Mouse (Mus musculus) adrenal gland, adult (tissue): Measurements from ENCODE around the gene Atp6v1f.

Experiments
- DNase-seq, 2 experiments: peaks; one replicate each; pipeline ENCODE4 v3.0.0; 2022 to 2023; ENCODE audit warnings: low spot score in 1 of 2; ENCODE audit not compliant: inconsistent age in 2 of 2

Gene Atp6v1f

DNA sequence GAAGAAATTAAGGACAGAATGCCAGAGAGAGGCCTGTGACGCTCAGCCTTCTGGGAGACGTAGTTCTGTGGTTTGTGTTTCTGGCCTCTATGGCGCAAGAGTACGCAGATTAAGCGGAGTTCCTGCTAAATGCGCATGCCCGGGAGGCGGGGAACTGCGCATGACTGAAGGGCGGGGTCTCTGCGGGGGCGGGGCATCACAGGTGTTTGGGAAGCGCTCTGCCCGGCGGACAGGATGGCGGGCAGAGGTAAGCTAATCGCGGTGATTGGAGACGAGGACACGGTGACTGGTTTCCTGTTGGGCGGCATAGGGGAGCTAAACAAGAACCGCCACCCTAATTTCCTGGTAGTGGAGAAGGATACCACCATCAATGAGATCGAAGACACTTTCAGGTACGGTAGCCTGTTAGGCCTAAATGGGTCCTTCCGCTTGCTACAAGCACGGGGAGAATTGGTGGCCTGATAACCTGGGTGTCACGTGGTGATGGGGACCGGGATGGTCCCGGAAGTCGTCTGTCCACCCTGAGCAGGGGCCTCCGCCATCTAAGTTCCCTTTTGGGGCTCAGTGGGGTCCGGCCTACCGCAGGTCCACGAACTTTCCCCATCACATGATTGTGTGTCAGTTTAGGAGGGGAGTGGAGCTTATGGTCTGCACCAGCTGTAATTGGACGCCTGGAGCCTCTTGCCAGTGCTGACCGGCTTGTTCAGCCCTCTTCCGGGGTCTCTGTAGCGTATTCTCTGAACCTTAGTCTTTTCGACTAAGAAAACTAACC lies at the start of gene Atp6v1f:
Atp6v1f (plus strand) TSS at position 136 of the 772 bp plus-strand sequence.
- DNase-seq = peak; percentile 93 to 98

DNA sequence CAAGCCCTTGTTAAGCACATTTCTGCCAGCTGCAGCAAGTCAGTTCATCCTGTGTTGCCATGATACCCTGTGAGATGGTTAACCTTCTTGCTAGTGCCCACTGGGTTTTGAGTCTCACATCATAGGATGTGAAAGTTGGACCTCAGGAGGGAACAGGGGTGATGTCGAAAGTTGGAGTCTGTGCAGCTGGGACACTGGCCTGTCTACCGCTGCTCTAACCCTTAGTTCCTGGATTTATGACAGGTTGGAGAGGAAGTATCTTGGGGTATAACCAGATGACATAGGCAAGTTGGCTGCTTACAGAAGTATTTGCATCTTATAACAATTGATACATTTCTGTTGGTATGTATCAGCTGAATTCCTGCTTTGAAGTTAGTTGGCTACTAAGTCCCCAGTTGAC lies 46.9 kb upstream of the Atp6v1f start:
- DNase-seq = no peak

DNA sequence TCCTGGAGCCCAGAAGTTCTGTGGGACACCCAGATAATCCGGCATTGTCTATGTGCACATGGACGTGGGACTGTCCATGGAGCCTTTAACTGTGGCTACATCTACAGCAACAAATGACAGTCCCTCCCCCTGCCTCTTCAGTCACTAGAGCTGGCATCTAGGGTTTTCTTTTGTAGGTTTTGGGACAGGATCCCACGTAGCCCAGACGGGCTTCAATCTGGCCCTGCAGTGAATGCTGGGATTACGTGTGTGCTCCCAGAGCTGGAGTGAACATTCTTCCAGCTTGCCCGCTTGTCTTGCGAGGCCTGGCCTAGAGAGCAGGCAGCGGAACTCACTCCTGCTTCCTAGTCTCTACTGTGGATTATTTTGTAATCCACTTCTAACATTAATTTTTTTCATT lies 42.4 kb upstream of the Atp6v1f start:
- no peak for DNase-seq

DNA sequence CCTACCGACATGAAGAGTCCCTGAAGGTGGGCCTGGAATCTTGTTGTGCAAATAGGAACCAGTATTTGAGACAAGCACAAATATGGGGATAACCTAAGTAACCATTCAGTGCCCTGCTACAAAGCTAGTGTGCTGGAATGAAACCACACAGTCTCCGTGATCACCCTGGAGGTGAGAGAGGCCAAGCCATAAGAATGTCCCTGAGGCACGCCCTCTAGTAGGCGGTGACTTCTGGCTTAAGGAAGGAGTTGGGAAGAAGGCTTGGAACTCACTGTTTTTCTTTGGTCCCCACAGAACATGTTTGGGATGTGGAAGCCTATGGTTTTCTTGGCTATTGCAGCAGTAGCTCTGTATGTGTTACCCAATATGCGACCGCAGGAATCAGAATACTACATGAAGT lies 41.2 kb upstream of the Atp6v1f start:
- DNase-seq = no peak

DNA sequence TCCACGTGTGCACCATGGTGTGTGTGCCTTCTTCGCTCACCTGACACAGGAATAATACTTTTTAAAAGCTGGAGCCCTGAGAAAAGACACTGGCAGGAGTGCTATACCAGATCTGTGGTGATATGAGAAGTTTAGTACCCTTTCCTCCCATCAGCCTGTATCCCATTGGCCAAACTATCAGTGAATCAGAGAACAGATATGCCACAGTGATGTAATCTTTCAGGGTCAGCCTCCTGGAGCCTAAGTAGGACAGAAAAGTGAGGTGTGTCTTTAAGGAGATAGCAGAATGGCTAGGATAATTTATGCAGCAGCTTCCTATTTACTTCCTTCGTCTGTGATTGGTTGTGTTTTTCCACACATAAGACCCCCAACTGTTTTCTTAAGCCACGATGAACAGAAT lies 39.3 kb upstream of the Atp6v1f start:
- peak; percentile 43 to 76 for DNase-seq

DNA sequence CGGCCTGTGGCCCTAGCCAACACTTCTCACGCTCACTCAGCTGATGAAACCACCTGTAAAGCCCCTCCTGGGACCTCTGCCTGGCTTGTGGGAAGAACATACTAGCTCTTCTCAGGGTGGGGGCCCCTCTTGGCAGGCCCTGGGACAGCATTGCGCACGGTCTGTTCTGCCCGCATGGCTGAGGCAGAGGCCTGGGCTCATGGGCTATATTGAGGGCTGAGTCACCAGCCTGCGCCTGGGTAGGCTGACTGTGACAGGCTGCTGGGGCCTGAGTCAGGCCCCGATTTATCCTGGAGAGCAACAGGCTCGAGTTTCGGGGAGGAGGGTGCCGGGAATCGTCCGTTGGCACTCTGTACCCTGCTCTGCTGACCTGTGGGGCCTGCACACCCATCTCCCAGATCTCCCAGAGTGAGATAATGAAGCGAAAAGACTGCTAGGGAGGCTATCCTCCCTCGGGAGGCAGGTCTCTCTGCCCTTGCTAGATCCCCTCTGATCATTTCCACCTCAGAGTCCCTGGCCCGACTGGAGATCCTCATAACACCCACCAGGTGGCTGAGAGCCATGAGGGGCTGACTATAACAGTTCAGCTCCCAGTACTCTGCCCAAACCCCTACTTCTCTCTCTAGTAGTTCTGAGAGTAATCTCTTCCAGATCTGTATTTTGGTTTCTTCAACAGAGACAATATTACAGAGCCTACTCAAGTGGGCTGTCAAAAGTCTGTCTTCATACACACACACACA lies 36.7 kb upstream of the Atp6v1f start:
- DNase-seq = no peak

DNA sequence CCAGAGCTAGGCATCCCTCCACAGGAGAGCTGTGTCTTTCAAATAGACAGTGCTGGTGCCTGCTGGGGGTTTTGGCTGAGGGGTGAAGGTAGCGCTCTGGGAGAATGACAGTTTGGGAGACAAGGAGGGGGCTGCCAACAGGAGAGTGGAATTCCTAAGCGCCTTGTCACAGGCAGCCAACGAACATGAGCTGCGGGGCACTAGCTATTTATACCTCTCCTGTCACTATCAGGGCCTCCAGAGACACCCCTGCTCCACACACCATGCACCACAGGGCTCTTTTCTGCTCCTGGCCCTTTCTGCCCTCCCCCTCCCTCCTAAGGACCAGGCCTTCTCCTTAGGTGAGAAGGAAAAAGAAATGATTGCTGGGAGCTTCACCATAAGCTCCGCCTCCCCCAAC lies 36.0 kb upstream of the Atp6v1f start:
- DNase-seq = no peak

DNA sequence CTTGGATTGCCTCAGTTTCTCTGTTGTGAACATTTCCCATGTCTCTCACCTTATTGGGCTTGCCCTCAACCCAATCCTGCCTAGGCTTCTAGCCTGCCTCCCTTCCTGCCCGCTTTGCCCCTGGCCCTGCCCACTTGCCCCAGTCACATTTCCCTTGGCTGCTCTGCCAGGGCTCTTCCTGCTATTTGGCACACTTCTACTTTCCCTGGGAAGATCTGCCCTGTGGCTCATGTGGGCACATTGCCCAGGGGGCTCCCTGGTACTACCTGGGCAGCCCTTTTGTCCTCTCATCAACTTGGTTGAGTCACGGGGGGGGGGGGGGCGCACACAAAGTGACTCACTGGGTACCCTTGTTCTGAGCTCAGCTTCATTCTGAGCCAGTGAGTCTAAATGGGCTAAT lies 35.4 kb upstream of the Atp6v1f start:
- no peak for DNase-seq

DNA sequence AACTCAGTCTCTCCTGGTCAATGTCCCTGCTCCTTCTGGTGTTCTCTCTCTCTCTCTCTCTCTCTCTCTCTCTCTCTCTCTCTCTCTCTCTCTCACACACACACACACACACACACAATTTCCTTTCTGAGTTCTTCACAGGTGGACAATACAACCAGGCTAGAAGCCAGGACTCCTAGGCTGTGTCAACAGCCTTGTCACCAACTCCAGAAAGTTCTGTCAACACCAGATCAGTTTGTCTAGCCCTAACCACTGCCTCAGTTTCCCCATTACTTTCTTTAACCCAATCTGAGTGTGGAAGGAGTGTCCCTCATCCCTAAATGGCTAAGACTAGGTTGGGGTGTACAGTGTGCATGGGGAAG lies 34.9 kb upstream of the Atp6v1f start:
- no peak for DNase-seq

DNA sequence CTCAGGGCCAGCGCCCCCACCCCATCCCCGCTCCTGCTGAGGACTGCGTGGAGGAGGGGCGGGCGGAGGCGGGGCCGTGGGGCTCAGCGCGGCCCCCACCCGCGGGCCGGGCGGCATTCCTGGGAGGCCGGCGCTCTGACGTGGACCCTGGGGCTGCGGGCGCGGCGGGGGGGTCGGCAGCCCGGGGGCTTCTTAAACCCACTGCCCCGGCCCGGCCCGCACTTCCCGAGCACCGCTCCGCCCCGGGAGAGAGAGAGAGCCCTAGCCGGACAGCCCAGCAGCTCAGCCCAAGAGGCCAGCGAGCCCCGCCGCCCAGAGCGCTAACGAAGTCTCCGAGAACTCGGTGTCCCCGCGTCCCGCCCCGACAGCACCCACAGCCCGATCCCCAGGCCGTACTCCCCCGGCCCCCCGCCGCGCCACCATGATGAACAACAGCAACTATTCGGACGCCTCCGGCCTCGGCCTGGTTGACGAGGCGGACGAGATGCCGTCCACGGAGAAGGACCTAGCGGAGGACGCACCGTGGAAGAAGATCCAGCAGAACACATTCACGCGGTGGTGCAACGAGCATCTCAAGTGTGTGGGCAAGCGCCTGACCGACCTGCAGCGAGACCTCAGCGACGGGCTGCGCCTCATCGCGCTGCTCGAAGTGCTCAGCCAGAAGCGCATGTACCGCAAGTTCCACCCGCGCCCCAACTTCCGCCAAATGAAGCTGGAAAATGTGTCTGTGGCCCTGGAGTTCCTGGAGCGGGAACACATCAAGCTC lies 34.3 kb upstream of the Atp6v1f start, which contains the start of gene Flnc:
Flnc (plus strand) TSS at position 219 of the 766 bp plus-strand sequence.
- DNase-seq = peak; percentile 44 to 71

DNA sequence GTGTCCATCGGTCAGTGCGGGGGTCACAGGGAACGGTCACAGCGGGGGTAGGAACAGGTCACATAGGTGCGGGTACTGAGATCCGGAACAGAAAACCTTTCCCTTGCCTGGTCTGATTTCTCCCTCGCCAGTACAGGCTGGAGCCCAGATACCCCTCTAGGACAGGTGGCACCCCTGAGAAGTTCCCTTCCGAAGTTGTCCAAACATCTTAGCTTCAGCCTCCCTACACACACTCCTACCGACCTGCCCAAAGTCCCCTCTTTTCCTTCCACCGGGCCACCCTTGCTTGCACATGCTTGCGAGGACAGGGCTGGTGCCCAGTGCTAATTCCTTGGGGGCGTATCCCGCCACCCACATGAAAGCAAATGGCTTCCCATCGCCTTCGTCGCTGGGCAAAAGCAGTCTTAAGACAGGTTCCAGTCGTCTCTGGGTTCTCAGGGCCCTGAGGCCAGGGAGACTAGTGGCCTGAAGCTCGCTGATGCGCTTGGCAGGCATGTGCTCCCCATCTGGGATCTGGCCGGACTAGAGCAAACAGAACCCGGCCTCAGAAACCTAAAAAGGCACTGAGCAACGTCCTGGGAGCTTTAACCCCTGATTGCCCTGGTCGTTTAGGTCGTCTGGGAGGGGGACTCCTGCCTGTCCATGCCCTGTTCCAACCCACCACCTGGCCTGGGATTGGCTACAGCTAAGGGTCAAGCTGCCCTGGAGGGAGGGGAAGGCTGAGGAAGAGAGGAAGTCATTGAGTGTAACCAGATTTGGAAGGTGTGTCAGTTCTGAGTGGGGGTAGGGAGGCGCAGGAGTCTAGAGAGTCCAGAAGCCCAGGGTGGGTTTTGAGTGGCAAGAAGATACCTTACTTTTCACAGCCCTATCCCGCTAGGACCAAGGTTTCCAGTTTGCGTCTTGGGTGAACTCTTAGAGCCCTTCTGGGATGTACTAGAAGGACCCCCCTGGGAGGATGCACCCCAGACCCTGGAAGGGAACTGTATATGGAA lies 33.4 kb upstream of the Atp6v1f start:
- no peak for DNase-seq

DNA sequence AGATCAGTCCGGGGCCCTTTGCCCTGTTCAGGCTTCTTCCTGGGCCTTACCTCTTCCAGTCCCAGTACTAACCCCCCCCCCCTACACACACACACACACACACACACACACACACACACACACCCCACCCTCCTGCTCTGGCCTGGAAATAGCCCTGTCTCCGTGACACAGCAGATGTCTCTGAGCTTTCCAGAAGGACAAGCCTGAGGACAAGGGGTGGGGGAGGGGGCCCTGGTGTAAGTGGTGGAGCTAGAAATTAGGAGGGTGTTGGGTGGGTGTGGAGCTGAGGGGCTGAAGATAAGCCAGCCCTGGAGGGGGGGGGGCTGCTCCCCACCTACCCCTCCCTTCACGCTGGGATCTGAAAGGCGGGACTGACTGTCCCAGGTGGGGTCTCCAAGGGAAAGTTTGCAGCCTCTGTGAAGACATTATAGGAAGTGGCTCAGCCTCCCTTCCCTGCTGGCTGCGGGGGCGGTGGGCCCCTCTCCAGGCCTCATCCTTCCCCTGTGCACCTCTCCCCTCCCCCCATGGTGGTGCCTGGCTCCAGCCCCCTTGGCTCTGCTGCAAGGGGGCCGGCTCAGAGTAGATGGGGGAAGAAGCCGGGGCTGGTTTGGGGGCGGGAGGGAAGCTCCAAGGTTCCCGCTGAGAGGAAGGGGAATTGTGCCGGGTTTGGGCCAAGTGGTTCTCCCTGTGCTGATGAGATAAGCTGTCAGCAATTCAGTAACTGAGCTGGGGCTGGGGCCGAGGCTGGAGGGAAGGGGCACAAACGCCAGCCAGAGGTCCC lies 32.4 kb upstream of the Atp6v1f start:
- DNase-seq = no peak

DNA sequence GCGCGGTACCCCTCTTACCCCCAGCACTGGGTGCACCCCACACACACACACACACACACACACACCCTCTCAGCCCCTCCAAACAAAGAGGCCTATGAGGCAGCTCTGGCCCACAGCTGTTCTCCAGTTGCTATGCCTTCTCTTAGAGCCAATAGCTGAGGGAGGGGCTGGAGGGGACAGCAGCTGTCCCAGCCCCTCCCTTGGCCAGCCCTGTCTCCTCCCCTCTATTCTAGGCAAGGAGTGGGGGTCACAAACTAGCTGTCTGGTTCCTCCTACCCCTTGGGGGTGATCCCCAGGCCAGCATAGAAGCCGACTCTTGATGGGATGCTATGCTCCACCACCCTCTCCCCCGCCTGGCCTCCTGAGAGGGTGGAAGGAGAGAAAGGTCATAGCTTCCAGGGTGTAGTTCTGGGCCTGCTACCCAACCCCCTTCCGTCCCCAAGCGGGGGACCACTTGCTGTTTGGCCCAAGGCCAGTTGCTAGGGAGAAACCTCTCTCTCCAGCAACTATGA lies 31.5 kb upstream of the Atp6v1f start:
- DNase-seq = no peak

DNA sequence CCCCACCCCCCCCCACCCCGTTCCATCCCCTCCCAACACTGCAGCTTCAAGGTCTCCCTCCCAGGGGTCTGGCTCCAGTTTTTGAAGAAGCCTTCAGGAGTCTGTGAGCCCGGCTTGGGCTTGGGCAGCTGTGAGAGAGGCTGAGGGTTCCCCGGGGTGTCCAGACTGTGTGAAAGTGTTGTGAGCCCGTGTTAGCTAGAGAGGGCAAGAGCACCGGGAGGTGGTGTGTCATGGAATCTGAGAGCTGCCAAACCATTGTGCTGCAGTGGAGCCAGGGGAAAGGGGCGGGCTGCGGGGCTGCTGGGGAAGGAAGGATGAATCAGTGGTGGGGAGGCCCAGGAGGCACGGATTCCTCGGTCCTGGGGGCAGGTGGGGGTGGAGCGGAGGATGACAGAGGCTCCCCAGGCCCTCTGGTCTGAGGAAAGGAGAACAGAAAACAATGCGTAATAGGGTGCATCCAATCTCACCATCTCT lies 31.0 kb upstream of the Atp6v1f start:
- peak in 1 of 2 experiments; percentile 36 for DNase-seq

DNA sequence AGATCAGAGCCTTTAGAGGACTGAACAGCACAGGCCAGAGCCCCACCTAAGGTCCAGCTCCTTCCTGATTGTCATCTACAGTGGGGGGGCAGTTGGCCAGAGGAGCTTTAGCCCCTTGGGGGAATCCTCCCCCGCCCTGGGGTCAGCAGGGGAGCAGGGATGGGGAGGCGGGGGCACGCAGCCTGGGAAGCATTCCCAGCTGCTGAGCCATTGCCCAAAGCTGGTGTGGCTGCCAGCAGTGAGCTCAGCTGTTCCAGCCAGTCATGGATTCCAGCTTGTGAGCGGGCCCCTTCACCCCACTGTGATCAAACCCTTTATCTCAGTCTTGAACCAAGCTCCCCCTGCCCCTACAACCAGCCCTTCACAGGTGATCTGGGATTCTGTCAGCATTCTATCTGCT lies 28.3 kb upstream of the Atp6v1f start:
- DNase-seq = no peak

DNA sequence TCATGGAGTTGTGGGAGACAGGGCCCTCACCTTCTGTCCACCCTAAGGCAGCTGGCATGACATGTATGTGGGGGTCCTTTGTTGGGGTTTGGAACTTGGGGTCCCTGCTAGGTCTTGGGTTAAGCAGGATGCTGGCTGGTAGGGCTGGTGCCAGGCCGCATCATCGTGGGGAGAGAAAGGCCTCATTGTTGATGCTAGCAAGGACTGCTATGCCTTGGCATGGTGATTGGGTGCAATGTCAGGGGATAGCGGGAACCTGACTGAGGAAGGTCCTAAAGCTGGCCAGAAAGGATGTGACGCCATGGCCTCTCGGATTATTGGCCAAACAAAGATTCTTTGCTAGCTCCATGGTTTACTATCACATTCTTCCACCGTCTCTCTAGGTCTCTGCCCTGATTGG lies 27.7 kb upstream of the Atp6v1f start:
- no peak for DNase-seq

DNA sequence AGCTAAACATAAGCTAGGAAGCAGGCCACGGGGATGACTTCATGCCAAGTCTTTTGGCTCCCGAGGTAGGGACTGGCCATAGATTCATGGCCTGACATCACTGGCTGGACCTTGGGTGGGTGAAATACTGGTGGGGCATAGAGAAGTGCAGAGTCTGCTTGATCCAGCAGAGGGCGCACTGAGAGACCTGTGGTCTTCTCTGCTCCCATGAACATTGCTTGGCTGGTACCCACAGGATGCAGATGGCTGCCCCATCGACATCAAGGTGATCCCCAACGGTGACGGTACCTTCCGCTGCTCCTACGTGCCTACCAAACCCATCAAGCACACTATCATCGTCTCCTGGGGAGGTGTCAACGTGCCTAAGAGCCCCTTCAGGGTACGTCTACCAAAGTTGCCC lies 22.7 kb upstream of the Atp6v1f start:
- DNase-seq = peak; percentile 43 to 74

DNA sequence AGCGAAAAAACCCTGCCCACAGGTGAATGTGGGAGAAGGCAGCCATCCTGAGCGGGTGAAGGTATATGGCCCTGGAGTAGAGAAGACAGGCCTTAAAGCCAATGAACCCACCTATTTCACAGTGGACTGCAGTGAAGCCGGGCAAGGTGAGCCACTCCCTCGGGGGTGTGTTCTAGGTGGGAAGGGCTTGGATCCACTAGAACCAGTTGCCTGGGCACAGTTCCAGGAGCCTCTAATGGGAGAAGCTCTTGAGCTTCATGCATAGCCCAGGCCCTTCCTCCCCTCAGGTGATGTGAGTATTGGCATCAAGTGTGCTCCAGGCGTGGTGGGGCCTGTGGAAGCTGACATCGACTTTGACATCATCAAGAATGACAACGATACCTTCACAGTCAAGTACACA lies 22.2 kb upstream of the Atp6v1f start:
- DNase-seq = no peak

DNA sequence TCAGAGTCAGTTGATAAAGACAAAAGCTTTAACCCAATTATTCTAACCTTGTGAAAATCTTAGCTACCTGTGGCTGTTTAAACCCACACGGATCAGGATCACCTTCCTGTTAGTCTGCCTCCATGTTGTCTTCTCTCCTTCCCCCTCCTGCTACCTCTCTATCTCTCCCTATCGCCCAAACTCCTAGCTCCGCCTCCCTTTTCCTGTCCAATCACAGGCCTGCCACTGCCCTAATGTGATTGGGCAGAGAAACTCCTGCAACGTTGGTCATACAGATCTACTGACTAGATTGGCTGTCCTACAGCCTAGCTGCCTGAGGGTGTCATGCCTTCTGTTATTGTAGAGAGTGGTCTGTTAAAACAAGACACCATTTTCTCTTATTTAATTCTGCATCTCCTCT lies 17.7 kb upstream of the Atp6v1f start:
- DNase-seq = no peak
